Mouse (Mus musculus): ENCODE results near the gene Cnga1.
A peak's percentile ranks its signal among the peaks of the same experiment; 100 is the strongest.
"Not testable (repeated sequence)": the region's sequence is repeated elsewhere in the genome, so short reads cannot be mapped to it uniquely, and the experiment has no call there.

Gene Cnga1

GRCm38 (mm10) chr5:72640072-72640471, 4.0 kb downstream of the Cnga1 start:
- no peak for DNase-seq (ENCODE audit: low spot score in 2 of 2)

GRCm38 (mm10) chr5:72636576-72636975, 7.5 kb downstream of the Cnga1 start:
- no peak for DNase-seq (ENCODE audit: low spot score in 2 of 2)

GRCm38 (mm10) chr5:72636122-72636521, 8.0 kb downstream of the Cnga1 start:
- no peak for DNase-seq (ENCODE audit: low spot score in 2 of 2)

GRCm38 (mm10) chr5:72634791-72635271, 9.2 kb downstream of the Cnga1 start:
- no peak for DNase-seq (ENCODE audit: low spot score in 2 of 2)

GRCm38 (mm10) chr5:72630026-72630425, 14.0 kb downstream of the Cnga1 start:
- no peak for DNase-seq (ENCODE audit: low spot score in 2 of 2)

- DNase-seq (ENCODE audit: low spot score in 2 of 2) = no peak
Measured at GRCm38 (mm10) chr5:72621022-72621421, 23.1 kb downstream of the Cnga1 start.

- no peak for DNase-seq (ENCODE audit: low spot score in 2 of 2)
Measured at GRCm38 (mm10) chr5:72617413-72617812, 26.7 kb downstream of the Cnga1 start.

- DNase-seq (ENCODE audit: low spot score in 2 of 2) = no peak
Measured at GRCm38 (mm10) chr5:72603138-72603537, 40.9 kb downstream of the Cnga1 start.

GRCm38 (mm10) chr5:72601006-72601405, 43.1 kb downstream of the Cnga1 start:
- DNase-seq (ENCODE audit: low spot score in 2 of 2) = no peak

- no peak for DNase-seq (ENCODE audit: low spot score in 2 of 2)
Measured at GRCm38 (mm10) chr5:72587192-72587681, 56.8 kb downstream of the Cnga1 start, which contains the start of gene Gm5868. Gene Gm5868 (minus strand): TSS chr5:72587551.

GRCm38 (mm10) chr5:72586667-72587191, 57.3 kb downstream of the Cnga1 start:
- DNase-seq (ENCODE audit: low spot score in 2 of 2) = not testable (repeated sequence)

GRCm38 (mm10) chr5:72586122-72586521, 58.0 kb downstream of the Cnga1 start:
- DNase-seq (ENCODE audit: low spot score in 2 of 2) = not testable (repeated sequence)

- DNase-seq (ENCODE audit: low spot score in 2 of 2) = not testable (repeated sequence)
Measured at GRCm38 (mm10) chr5:72580970-72581332, 63.1 kb downstream of the Cnga1 start, which contains the start of gene Zar1. Gene Zar1 (minus strand): TSS chr5:72581254.

- not testable (repeated sequence) for DNase-seq (ENCODE audit: low spot score in 2 of 2)
Measured at GRCm38 (mm10) chr5:72580088-72580969, 63.7 kb downstream of the Cnga1 start.

GRCm38 (mm10) chr5:72579599-72579998, 64.5 kb downstream of the Cnga1 start:
- DNase-seq (ENCODE audit: low spot score in 2 of 2) = not testable (repeated sequence)

GRCm38 (mm10) chr5:72565621-72566020, 78.5 kb downstream of the Cnga1 start:
- DNase-seq (ENCODE audit: low spot score in 2 of 2) = no peak

GRCm38 (mm10) chr5:72563183-72563582, 80.9 kb downstream of the Cnga1 start:
- not testable (repeated sequence) for DNase-seq (ENCODE audit: low spot score in 2 of 2)

GRCm38 (mm10) chr5:72560976-72561628, 83.0 kb downstream of the Cnga1 start:
- DNase-seq (ENCODE audit: low spot score in 2 of 2) = no peak

GRCm38 (mm10) chr5:72559544-72560049, 84.5 kb downstream of the Cnga1 start, which contains the start of gene Nfxl1:
Gene Nfxl1 (minus strand): TSS chr5:72559684.
- peak; percentile 94 to 97 for DNase-seq (ENCODE audit: low spot score in 2 of 2)

- peak in 1 of 2 experiments; percentile 33 for DNase-seq (ENCODE audit: low spot score in 2 of 2)
Measured at GRCm38 (mm10) chr5:72558716-72559526, 85.2 kb downstream of the Cnga1 start.

GRCm38 (mm10) chr5:72556245-72556644, 87.8 kb downstream of the Cnga1 start:
- no peak for DNase-seq (ENCODE audit: low spot score in 2 of 2)
